Mouse (Mus musculus) spleen, adult 2 months (tissue): Measurements from ENCODE around the gene Tanc1.

Experiments used
- CTCF ChIP-seq: fragments of 200-500 bp; IDR thresholded peaks from 2 replicates; pipeline ENCODE4 v1.5.1; 2011; ENCODE audit warnings: mild to moderate bottlenecking, inconsistent platforms; ENCODE audit not compliant: insufficient read depth, insufficient read length, insufficient replicate concordance; ENCODE audit errors: extremely low read depth
- POLR2A ChIP-seq: fragments of 200-500 bp; IDR thresholded peaks from 2 replicates; pipeline ENCODE4 v1.6.1; 2011; ENCODE audit warnings: low read depth, low read length, inconsistent platforms

GRCm38 (mm10) chr2:59756137-59756753, 144.4 kb downstream of the Tanc1 start:
- TF ChIP-seq CTCF = no peak
- no peak for TF ChIP-seq POLR2A
